10 mouse cellular contexts compared by ENCODE assay signal in the genomic region with DNA sequence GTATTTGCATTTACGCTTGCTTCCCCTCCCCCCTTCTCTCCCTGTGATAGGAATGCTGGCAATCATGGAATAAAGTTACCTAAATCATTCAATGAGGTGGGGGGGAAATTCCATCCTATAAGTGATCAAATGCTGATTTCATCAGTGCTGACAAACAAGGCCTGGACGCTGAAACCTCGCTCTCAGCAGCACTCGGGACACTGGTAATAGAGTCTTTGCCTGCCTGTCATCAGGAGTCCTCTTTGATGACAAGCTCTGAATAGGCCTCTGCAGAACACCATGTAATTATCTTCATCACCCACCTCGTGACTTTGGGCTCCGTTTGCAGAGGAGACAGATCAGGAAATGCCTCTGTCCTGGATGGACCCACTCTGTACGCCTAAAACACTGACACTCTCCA.
A peak's percentile ranks its signal among the peaks of the same experiment; 100 is the strongest.
DNase-seq lines count a peak whose midpoint lies in the region; ATAC-seq and TF ChIP-seq lines count a peak whose summit lies in the region.
"Had no signal": no experiment of that assay in that cellular context is flagged by ENCODE, and none has a peak within 500 bp of the region (broad histone marks: within the 10 kb centered on the region; RNA-seq: fewer than 3 reads in every experiment).

No protein-coding gene starts in this region.

- 16% methylated on average over 7 of the region's 7 CpGs for WGBS in hindbrain, embryonic 11.5 days
- 14% methylated on average over 7 of the region's 7 CpGs for WGBS in hindbrain, embryonic 10.5 days
- 10% methylated on average over 7 of the region's 7 CpGs for WGBS in forebrain, embryonic 12.5 days
- WGBS in limb, embryonic 10.5 days: 18% methylated on average over 7 of the region's 7 CpGs
- 60% methylated on average over 7 of the region's 7 CpGs for WGBS in stomach, postnatal 0 days

- no peak for DNase-seq in hindbrain, embryonic 11.5 days (ENCODE audit: low spot score)
- no peak for DNase-seq in hindbrain, embryonic 10.5 days (ENCODE audit: low spot score)
- DNase-seq in limb, embryonic 10.5 days (ENCODE audit: low spot score): no peak
- DNase-seq in stomach, postnatal 0 days (ENCODE audit: low spot score): no peak
- DNase-seq in layer of hippocampus, adult 2 months (ENCODE audit: low spot score in 2 of 2): no peak
- DNase-seq in thymus, postnatal 36 days: no peak
- DNase-seq: adrenal gland, postnatal 25 days; cerebellum, adult 11 months; kidney, adult 11 months had no signal

- H3K4me3 ChIP-seq in hindbrain, embryonic 11.5 days (ENCODE audit: low read depth, low read length): no peak overlapping the region
- no peak overlapping the region; the same call in 1 of the 2 replicates for H3K4me3 ChIP-seq in hindbrain, embryonic 10.5 days
- no peak overlapping the region for H3K4me3 ChIP-seq in forebrain, embryonic 12.5 days (replicated peaks)
- no peak overlapping the region for H3K4me3 ChIP-seq in limb, embryonic 10.5 days
- no peak overlapping the region for H3K4me3 ChIP-seq in stomach, postnatal 0 days (ENCODE audit: low read depth, low read length)
- H3K4me3 ChIP-seq in layer of hippocampus, adult 2 months: no peak overlapping the region

- H3K27me3 ChIP-seq in hindbrain, embryonic 11.5 days (ENCODE audit: control insufficient read depth, insufficient read depth, low read length): 0 out of 2 replicates have a peak, but pooled peaks cover 6% of the 10 kb centered on the region
- peaks cover 91% of the 10 kb centered on the region for H3K27me3 ChIP-seq in hindbrain, embryonic 10.5 days (ENCODE audit: insufficient read depth, poor library complexity, severe bottlenecking)
- H3K27me3 ChIP-seq in forebrain, embryonic 12.5 days: 0 out of 2 replicates have a peak, but pooled peaks cover 12% of the 10 kb centered on the region
- H3K27me3 ChIP-seq in limb, embryonic 10.5 days (ENCODE audit: low read depth, poor library complexity, severe bottlenecking): no peaks in the 10 kb centered on the region
- H3K27me3 ChIP-seq in stomach, postnatal 0 days (ENCODE audit: control insufficient read depth, insufficient read depth, low read length): no peaks in the 10 kb centered on the region; the same call in 1 of the 2 replicates

- ATAC-seq in hindbrain, embryonic 11.5 days (ENCODE audit: low FRiP score): peak; percentile 71
- peak; percentile 85 for ATAC-seq in forebrain, embryonic 12.5 days (ENCODE audit: low FRiP score)
- no peak for ATAC-seq in stomach, postnatal 0 days (ENCODE audit: low FRiP score, low TSS enrichment)

- H3K4me1 ChIP-seq in hindbrain, embryonic 11.5 days (replicated peaks; ENCODE audit: control insufficient read depth, insufficient read depth, low read length): peaks cover 3% of the 10 kb centered on the region; the same call in 1 of the 2 replicates
- peaks cover 64% of the 10 kb centered on the region for H3K4me1 ChIP-seq in hindbrain, embryonic 10.5 days (replicated peaks)
- peaks cover 48% of the 10 kb centered on the region for H3K4me1 ChIP-seq in forebrain, embryonic 12.5 days
- H3K4me1 ChIP-seq in limb, embryonic 10.5 days: peaks cover 41% of the 10 kb centered on the region
- H3K4me1 ChIP-seq in stomach, postnatal 0 days (replicated peaks; ENCODE audit: control insufficient read depth, insufficient read depth): no peaks in the 10 kb centered on the region

- H3K4me2 ChIP-seq in hindbrain, embryonic 11.5 days (replicated peaks; ENCODE audit: low read depth, low read length): no peak overlapping the region
- H3K4me2 ChIP-seq in forebrain, embryonic 12.5 days: peak overlapping the region; percentile 17; the same call in 1 of the 2 replicates
- H3K4me2 ChIP-seq in stomach, postnatal 0 days (replicated peaks; ENCODE audit: low read depth): no peak overlapping the region

- no peak for TF ChIP-seq EP300 in stomach, postnatal 0 days (optimal IDR thresholded peaks at IDR 0.05)

- no peak overlapping the region for H3K9ac ChIP-seq in hindbrain, embryonic 11.5 days (ENCODE audit: low read depth, low read length)
- no peak overlapping the region for H3K9ac ChIP-seq in forebrain, embryonic 12.5 days
- no peak overlapping the region for H3K9ac ChIP-seq in stomach, postnatal 0 days (ENCODE audit: low read length)

- no peak overlapping the region for H3K27ac ChIP-seq in hindbrain, embryonic 11.5 days (ENCODE audit: low read depth, low read length)
- no peak overlapping the region for H3K27ac ChIP-seq in hindbrain, embryonic 10.5 days
- peak overlapping the region; percentile 83 for H3K27ac ChIP-seq in forebrain, embryonic 12.5 days
- 0 out of 2 replicates have a peak overlapping the region, but pooled peaks have one; percentile 9 for H3K27ac ChIP-seq in limb, embryonic 10.5 days
- peak overlapping the region; percentile 30; the same call in 1 of the 2 replicates for H3K27ac ChIP-seq in stomach, postnatal 0 days (replicated peaks)
- H3K27ac ChIP-seq in layer of hippocampus, adult 2 months: no peak overlapping the region

- no peaks in the 10 kb centered on the region for H3K36me3 ChIP-seq in hindbrain, embryonic 11.5 days (ENCODE audit: control insufficient read depth, insufficient read depth, low read length)
- H3K36me3 ChIP-seq in hindbrain, embryonic 10.5 days: no peaks in the 10 kb centered on the region
- H3K36me3 ChIP-seq in forebrain, embryonic 12.5 days (replicated peaks): no peaks in the 10 kb centered on the region
- H3K36me3 ChIP-seq in limb, embryonic 10.5 days: no peaks in the 10 kb centered on the region
- H3K36me3 ChIP-seq in stomach, postnatal 0 days (ENCODE audit: control insufficient read depth, insufficient read depth, low read length): no peaks in the 10 kb centered on the region

- H3K9me3 ChIP-seq in hindbrain, embryonic 11.5 days (ENCODE audit: control insufficient read depth, low read length): no peaks in the 10 kb centered on the region
- no peaks in the 10 kb centered on the region for H3K9me3 ChIP-seq in hindbrain, embryonic 10.5 days
- no peaks in the 10 kb centered on the region for H3K9me3 ChIP-seq in forebrain, embryonic 12.5 days
- no peaks in the 10 kb centered on the region for H3K9me3 ChIP-seq in limb, embryonic 10.5 days (replicated peaks)
- no peaks in the 10 kb centered on the region for H3K9me3 ChIP-seq in stomach, postnatal 0 days (ENCODE audit: control insufficient read depth, low read length)

- TF ChIP-seq CTCF in stomach, postnatal 0 days (IDR thresholded peaks at IDR 0.05; ENCODE audit: low read depth): no peak
- TF ChIP-seq CTCF in layer of hippocampus, adult 2 months (conservative IDR thresholded peaks at IDR 0.05): no peak

Comparison
In these comparisons a context has a peak if more than half of its experiments do, and no peak if none do; other contexts are left out.
1. H3K27ac ChIP-seq: peak in forebrain, embryonic 12.5 days (single experiment), limb, embryonic 10.5 days (single experiment) and stomach, postnatal 0 days (single experiment); none in hindbrain, embryonic 11.5 days (single experiment), hindbrain, embryonic 10.5 days (single experiment) and layer of hippocampus, adult 2 months (single experiment).